Mouse (Mus musculus): ENCODE measurements around the gene Msl1. TPM values are rescaled to one million over a fixed set of nuclear protein-coding genes. Genes with fewer than 3 reads are reported as not detected.

The Msl1 gene
- polyA plus RNA-seq, 1 experiment from 2014 or later: 80.9 TPM

- WGBS (ENCODE audit: missing documents): 92% methylated on average over 5 of the region's 5 CpGs
- Histone ChIP-seq H3K79me2 (ENCODE audit: inconsistent target) (no peaks in the 10 kb centered on the region), H3K4me3 (ENCODE audit: inconsistent target) (no peak overlapping the region), H3K27ac (no peak overlapping the region), H3K36me3 (ENCODE audit: inconsistent target) (no peaks in the 10 kb centered on the region)
Measured at GRCm38 (mm10) chr11:98790631-98791205, 4.6 kb upstream of the Msl1 start.

- H3K27ac ChIP-seq: no peak overlapping the region
- no peak overlapping the region for H3K4me3 ChIP-seq (ENCODE audit: inconsistent target)
- 94% methylated on average over 1 of the region's 1 CpGs for WGBS (ENCODE audit: missing documents)
- peaks cover 4% of the 10 kb centered on the region for H3K79me2 ChIP-seq (ENCODE audit: inconsistent target)
- H3K36me3 ChIP-seq (ENCODE audit: inconsistent target): no peaks in the 10 kb centered on the region
Measured at GRCm38 (mm10) chr11:98791448-98791847, 3.9 kb upstream of the Msl1 start.

- H3K36me3 ChIP-seq (ENCODE audit: inconsistent target): no peaks in the 10 kb centered on the region
- H3K4me3 ChIP-seq (ENCODE audit: inconsistent target): no peak overlapping the region
- 79% methylated on average over 4 of the region's 4 CpGs for WGBS (ENCODE audit: missing documents)
- H3K79me2 ChIP-seq (ENCODE audit: inconsistent target): peaks cover 10% of the 10 kb centered on the region
- H3K27ac ChIP-seq: no peak overlapping the region
Measured at GRCm38 (mm10) chr11:98792081-98792480, 3.2 kb upstream of the Msl1 start.

- H3K36me3 ChIP-seq (ENCODE audit: inconsistent target): peaks cover 5% of the 10 kb centered on the region; the same call in 1 of the 2 replicates
- H3K27ac ChIP-seq: peak overlapping the region; percentile 77
- 0% methylated on average over 18 of the region's 30 CpGs for whole genome bisulfite sequencing (ENCODE audit: missing documents)
- H3K79me2 ChIP-seq (ENCODE audit: inconsistent target): peaks cover 35% of the 10 kb centered on the region
- H3K4me3 ChIP-seq (ENCODE audit: inconsistent target): peak overlapping the region; percentile 42
Measured at GRCm38 (mm10) chr11:98794469-98795014, 774 bp upstream of the Msl1 start.

- Histone ChIP-seq H3K4me3 (ENCODE audit: inconsistent target) (peak overlapping the region; percentile 81), H3K36me3 (ENCODE audit: inconsistent target) (peaks cover 15% of the 10 kb centered on the region), H3K27ac (peak overlapping the region; percentile 50), H3K79me2 (ENCODE audit: inconsistent target) (peaks cover 49% of the 10 kb centered on the region)
- under 1% methylated on average over 71 of the region's 74 CpGs for WGBS (ENCODE audit: missing documents)
Measured at GRCm38 (mm10) chr11:98795714-98796514, 598 bp downstream of the Msl1 start.

- Histone ChIP-seq H3K36me3 (ENCODE audit: inconsistent target) (peaks cover 15% of the 10 kb centered on the region), H3K4me3 (ENCODE audit: inconsistent target) (peak overlapping the region; percentile 81), H3K27ac (peak overlapping the region; percentile 50), H3K79me2 (ENCODE audit: inconsistent target) (peaks cover 56% of the 10 kb centered on the region)
- WGBS (ENCODE audit: missing documents): 4% methylated on average over 23 of the region's 23 CpGs
Measured at GRCm38 (mm10) chr11:98796515-98797216, 1.4 kb downstream of the Msl1 start.

- H3K27ac ChIP-seq: no peak overlapping the region
- WGBS (ENCODE audit: missing documents): 15% methylated on average over 5 of the region's 5 CpGs
- H3K79me2 ChIP-seq (ENCODE audit: inconsistent target): peaks cover 63% of the 10 kb centered on the region
- peak overlapping the region; percentile 81 for H3K4me3 ChIP-seq (ENCODE audit: inconsistent target)
- H3K36me3 ChIP-seq (ENCODE audit: inconsistent target): peaks cover 15% of the 10 kb centered on the region
Measured at GRCm38 (mm10) chr11:98797306-98797705, 2.0 kb downstream of the Msl1 start.

- 70% methylated on average over 4 of the region's 4 CpGs for WGBS (ENCODE audit: missing documents)
- Histone ChIP-seq H3K36me3 (ENCODE audit: inconsistent target) (peaks cover 18% of the 10 kb centered on the region), H3K79me2 (ENCODE audit: inconsistent target) (peaks cover 64% of the 10 kb centered on the region), H3K27ac (no peak overlapping the region), H3K4me3 (ENCODE audit: inconsistent target) (no peak overlapping the region)
Measured at GRCm38 (mm10) chr11:98797909-98798308, 2.6 kb downstream of the Msl1 start.

- Histone ChIP-seq H3K27ac (no peak within 1 kb of the TSS), H3K4me3 (ENCODE audit: inconsistent target) (no peak within 1 kb of the TSS), H3K36me3 (ENCODE audit: inconsistent target) (peaks cover 36% of the 10 kb centered on the region), H3K79me2 (ENCODE audit: inconsistent target) (peaks cover 50% of the 10 kb centered on the region)
- 86% methylated on average over 4 of the region's 5 CpGs for WGBS (ENCODE audit: missing documents)
Measured at GRCm38 (mm10) chr11:98804605-98805004, 9.3 kb downstream of the Msl1 start, which contains the start of gene Casc3. Gene Casc3, plus strand, starts transcription at chr11:98804905.

GRCm38 (mm10) chr11:98808417-98808816 lies 13.1 kb downstream of the Msl1 start:
- H3K4me3 ChIP-seq (ENCODE audit: inconsistent target): no peak overlapping the region
- peaks cover 19% of the 10 kb centered on the region for H3K36me3 ChIP-seq (ENCODE audit: inconsistent target)
- peaks cover 55% of the 10 kb centered on the region for H3K79me2 ChIP-seq (ENCODE audit: inconsistent target)
- H3K27ac ChIP-seq: no peak overlapping the region
- 91% methylated on average over 2 of the region's 2 CpGs for WGBS (ENCODE audit: missing documents)

- H3K36me3 ChIP-seq (ENCODE audit: inconsistent target): peaks cover 12% of the 10 kb centered on the region
- H3K27ac ChIP-seq: peak overlapping the region; percentile 61
- peak overlapping the region; percentile 80 for H3K4me3 ChIP-seq (ENCODE audit: inconsistent target)
- WGBS (ENCODE audit: missing documents): under 1% methylated on average over 84 of the region's 84 CpGs
- H3K79me2 ChIP-seq (ENCODE audit: inconsistent target): peaks cover 65% of the 10 kb centered on the region
Measured at GRCm38 (mm10) chr11:98809457-98810290, 14.4 kb downstream of the Msl1 start.

GRCm38 (mm10) chr11:98810686-98811085 lies 15.4 kb downstream of the Msl1 start:
- WGBS (ENCODE audit: missing documents): 75% methylated on average over 7 of the region's 7 CpGs
- Histone ChIP-seq H3K79me2 (ENCODE audit: inconsistent target) (peaks cover 66% of the 10 kb centered on the region), H3K36me3 (ENCODE audit: inconsistent target) (peaks cover 1% of the 10 kb centered on the region), H3K27ac (peak overlapping the region; percentile 47), H3K4me3 (ENCODE audit: inconsistent target) (peak overlapping the region; percentile 80)

GRCm38 (mm10) chr11:98816706-98817239 lies 21.5 kb downstream of the Msl1 start:
- peaks cover 84% of the 10 kb centered on the region for H3K79me2 ChIP-seq (ENCODE audit: inconsistent target)
- peak overlapping the region; percentile 66 for H3K27ac ChIP-seq
- no peak overlapping the region for H3K4me3 ChIP-seq (ENCODE audit: inconsistent target)
- WGBS (ENCODE audit: missing documents): 0% methylated on average over 1 of the region's 1 CpGs
- peaks cover 14% of the 10 kb centered on the region; the same call in 1 of the 2 replicates for H3K36me3 ChIP-seq (ENCODE audit: inconsistent target)
